Mouse (Mus musculus) left cerebral cortex, adult 2 months (tissue): ENCODE measurements around the gene Exog. TPM values are rescaled to one million over a fixed set of nuclear protein-coding genes. Genes with fewer than 3 reads are reported as not detected.

ENCODE experiments used
- DNase-seq, 2 experiments: peaks; one replicate each; pipeline ENCODE4 v3.0.0; 2021 to 2022; ENCODE audit warnings: low spot score in 2 of 2, mixed read lengths in 1 of 2; ENCODE audit errors: extremely low spot score in 1 of 2
- H3K27ac ChIP-seq: fragments of 200-600 bp; 2 replicates; pipeline ENCODE4 v1.8.1; 2022
- H3K4me3 ChIP-seq: fragments of 200-600 bp; 2 replicates; pipeline ENCODE4 v1.8.1; 2022
- CTCF ChIP-seq: fragments of 200-600 bp; IDR thresholded peaks from 2 replicates; pipeline ENCODE4 v1.8.1; 2022; ENCODE audit warnings: antibody characterized with exemption, mild to moderate bottlenecking, moderate library complexity
- intact Hi-C: fragments of 180-260 bp; cut with DNase I; formaldehyde crosslinking; loops from one replicate; pipeline ENCODE4 v1.15.1; 2025
- total RNA-seq, 2 experiments: library from RNA; stranded (reverse); gene quantifications; 2 replicates each; pipeline ENCODE4 v1.2.3; 2021

Exog gene
- total RNA-seq, 2 experiments from 2014 or later = 22.3 to 22.9 TPM

- Histone ChIP-seq H3K4me3 (no peak overlapping the region), H3K27ac (no peak overlapping the region)
- TF ChIP-seq CTCF = no peak
- no peak for DNase-seq
- intact Hi-C loops = no loop called here
These were observed 39.0 kb downstream of the Exog start for GRCm38 (mm10) chr9:119483554-119484353.

GRCm38 (mm10) chr9:119484420-119484819, 39.7 kb downstream of the Exog start:
- no peak for TF ChIP-seq CTCF
- H3K27ac ChIP-seq = no peak overlapping the region
- intact Hi-C loops = no loop called here
- no peak overlapping the region for H3K4me3 ChIP-seq
- DNase-seq = no peak

GRCm38 (mm10) chr9:119484868-119485267, 40.1 kb downstream of the Exog start:
- no peak for TF ChIP-seq CTCF
- Histone ChIP-seq H3K4me3 (no peak overlapping the region), H3K27ac (no peak overlapping the region)
- intact Hi-C loops = no loop called here
- no peak for DNase-seq

- H3K4me3 ChIP-seq = no peak overlapping the region
- DNase-seq = no peak
- TF ChIP-seq CTCF = no peak
- intact Hi-C loops = no loop called here
- no peak overlapping the region for H3K27ac ChIP-seq
These were observed 51.6 kb downstream of the Exog start for GRCm38 (mm10) chr9:119496354-119496753.

- no peak overlapping the region for H3K27ac ChIP-seq
- peak in 1 of 2 experiments; percentile 38 for DNase-seq
- H3K4me3 ChIP-seq = no peak overlapping the region
- TF ChIP-seq CTCF = no peak
- intact Hi-C loops = no loop called here
These were observed 52.2 kb downstream of the Exog start for GRCm38 (mm10) chr9:119496960-119497359.

- H3K4me3 ChIP-seq = no peak overlapping the region
- DNase-seq = no peak
- intact Hi-C loops = no loop called here
- no peak overlapping the region for H3K27ac ChIP-seq
- no peak for TF ChIP-seq CTCF
These were observed 53.0 kb downstream of the Exog start for GRCm38 (mm10) chr9:119497546-119498246.

- Histone ChIP-seq H3K27ac (no peak overlapping the region), H3K4me3 (no peak overlapping the region)
- DNase-seq = no peak
- intact Hi-C loops = no loop called here
- TF ChIP-seq CTCF = no peak
These were observed 53.5 kb downstream of the Exog start for GRCm38 (mm10) chr9:119498247-119498607.

- H3K4me3 ChIP-seq = no peak overlapping the region
- intact Hi-C loops = no loop called here
- H3K27ac ChIP-seq = no peak overlapping the region
- TF ChIP-seq CTCF = no peak
- DNase-seq = no peak
These were observed 54.1 kb downstream of the Exog start for GRCm38 (mm10) chr9:119498885-119499284.

- no peak for DNase-seq
- H3K4me3 ChIP-seq = no peak overlapping the region
- TF ChIP-seq CTCF = no peak; the same call in none of the 2 replicates
- no peak overlapping the region for H3K27ac ChIP-seq
- intact Hi-C loops = no loop called here
These were observed 58.9 kb downstream of the Exog start for GRCm38 (mm10) chr9:119503613-119504012.

GRCm38 (mm10) chr9:119504981-119505658, 60.4 kb downstream of the Exog start:
- DNase-seq = no peak
- no peak for TF ChIP-seq CTCF
- H3K4me3 ChIP-seq = no peak overlapping the region
- H3K27ac ChIP-seq = no peak overlapping the region
- intact Hi-C loops = no loop called here

- intact Hi-C loops = loop anchor here (5.0 kb wide), 1 partner anchor 46 kb away; no protein-coding TSS in a partner anchor
- Histone ChIP-seq H3K4me3 (no peak overlapping the region), H3K27ac (no peak overlapping the region)
- TF ChIP-seq CTCF = no peak
- peak; percentile 24 to 48 for DNase-seq
These were observed 66.2 kb downstream of the Exog start for GRCm38 (mm10) chr9:119510902-119511301.

- Histone ChIP-seq H3K27ac (no peak overlapping the region), H3K4me3 (no peak overlapping the region)
- intact Hi-C loops = loop anchor here (5.0 kb wide), 1 partner anchor 44 kb away; no protein-coding TSS in a partner anchor
- DNase-seq = no peak
- no peak for TF ChIP-seq CTCF
These were observed 68.2 kb downstream of the Exog start for GRCm38 (mm10) chr9:119512993-119513392.
